Mouse (Mus musculus) bone marrow, adult 2 months (tissue): ENCODE data around the gene Npc1l1.

Experiments
- CTCF ChIP-seq: fragments of 200-500 bp; IDR thresholded peaks from 2 replicates; pipeline ENCODE4 v1.5.1; 2011; ENCODE audit warnings: low read length, control low read depth; ENCODE audit not compliant: control insufficient read depth, insufficient read depth
- POLR2A ChIP-seq: fragments of 200-500 bp; IDR thresholded peaks from 2 replicates; pipeline ENCODE4 v1.6.1; 2011; ENCODE audit warnings: low read depth, mild to moderate bottlenecking, control low read depth, low read length, borderline replicate concordance; ENCODE audit not compliant: control insufficient read depth

GRCm38 (mm10) chr11:6184202-6184935 is 45.6 kb downstream of the Npc1l1 start:
- no peak for TF ChIP-seq POLR2A
- no peak for TF ChIP-seq CTCF
